Mouse (Mus musculus) limb, embryonic 10.5 days (tissue): Measurements from ENCODE around the gene Alk. TPM values are rescaled to one million over a fixed set of nuclear protein-coding genes. Genes with fewer than 3 reads are reported as not detected.

Experiments
- DNase-seq: peaks from one replicate; pipeline ENCODE4 v3.0.0-alpha.2; 2017; ENCODE audit warnings: low spot score
- H3K27ac ChIP-seq: fragments of 300-500 bp; sonication (generic); 2 replicates; pipeline ENCODE4 v1.5.1; 2016; ENCODE audit warnings: mild to moderate bottlenecking
- H3K27me3 ChIP-seq: fragments of 300-500 bp; sonication (generic); 2 replicates; pipeline ENCODE4 v1.6.1; 2016; ENCODE audit warnings: low read depth, mild to moderate bottlenecking; ENCODE audit not compliant: poor library complexity, severe bottlenecking
- H3K36me3 ChIP-seq: fragments of 300-500 bp; sonication (generic); 2 replicates; pipeline ENCODE4 v1.6.1; 2016; ENCODE audit warnings: mild to moderate bottlenecking, moderate library complexity
- H3K4me1 ChIP-seq: fragments of 300-500 bp; sonication (generic); 2 replicates; pipeline ENCODE4 v1.6.1; 2016
- H3K4me3 ChIP-seq: fragments of 300-500 bp; sonication (generic); 2 replicates; pipeline ENCODE4 v1.5.1; 2016; ENCODE audit warnings: mild to moderate bottlenecking, moderate library complexity
- H3K9me3 ChIP-seq: fragments of 300-500 bp; sonication (generic); replicated peaks from 2 replicates; pipeline ENCODE4 v1.6.1; 2016; ENCODE audit warnings: mild to moderate bottlenecking
- WGBS: fragments of 180-500 bp; shearing (Covaris S2); methylation state at CpG from one replicate; pipeline ENCODE4 v1.1.7; 2016; 5-methylcytosine and 5-hydroxymethylcytosine counted together
- polyA plus RNA-seq: library from polyadenylated mRNA; unstranded; fragments of >200 nt; fragmentation: Nextera tagmentation; extraction: Ambion mirVana; gene quantifications from 2 replicates; pipeline ENCODE4 v1.2.1, GENCODE M21; 2016

The Alk gene
- polyA plus RNA-seq, 1 experiment from 2014 or later = 0.04 TPM

GRCm38 (mm10) chr17:72268529-72268928 is 335.9 kb downstream of the Alk start:
- Histone ChIP-seq H3K36me3 (no peaks in the 10 kb centered on the region), H3K4me1 (no peaks in the 10 kb centered on the region), H3K4me3 (no peak overlapping the region), H3K9me3 (no peaks in the 10 kb centered on the region), H3K27ac (no peak overlapping the region), H3K27me3 (no peaks in the 10 kb centered on the region)
- DNase-seq = no peak
- WGBS = 87% methylated on average over 5 of the region's 5 CpGs

- Histone ChIP-seq H3K4me1 (no peaks in the 10 kb centered on the region), H3K27ac (no peak overlapping the region), H3K9me3 (no peaks in the 10 kb centered on the region), H3K4me3 (no peak overlapping the region), H3K36me3 (no peaks in the 10 kb centered on the region), H3K27me3 (no peaks in the 10 kb centered on the region)
- no peak for DNase-seq
- WGBS = 89% methylated on average over 9 of the region's 9 CpGs
Observed at GRCm38 (mm10) chr17:72265171-72266022, 339.0 kb downstream of the Alk start.

GRCm38 (mm10) chr17:72253411-72253810 is 351.0 kb downstream of the Alk start:
- no peak for DNase-seq
- Histone ChIP-seq H3K4me1 (peaks cover 13% of the 10 kb centered on the region), H3K27ac (no peak overlapping the region), H3K9me3 (no peaks in the 10 kb centered on the region), H3K4me3 (no peak overlapping the region), H3K36me3 (no peaks in the 10 kb centered on the region), H3K27me3 (no peaks in the 10 kb centered on the region)
- WGBS = 45% methylated on average over 5 of the region's 5 CpGs

- no peaks in the 10 kb centered on the region for H3K36me3 ChIP-seq
- H3K4me3 ChIP-seq = no peak overlapping the region
- H3K27me3 ChIP-seq = no peaks in the 10 kb centered on the region
- H3K27ac ChIP-seq = no peak overlapping the region
- DNase-seq = no peak
- H3K9me3 ChIP-seq = no peaks in the 10 kb centered on the region
- WGBS = 88% methylated on average over 4 of the region's 4 CpGs
- peaks cover 13% of the 10 kb centered on the region for H3K4me1 ChIP-seq
Observed at GRCm38 (mm10) chr17:72251554-72251953, 352.9 kb downstream of the Alk start.

- Histone ChIP-seq H3K27ac (no peak overlapping the region), H3K4me3 (no peak overlapping the region), H3K9me3 (no peaks in the 10 kb centered on the region), H3K36me3 (no peaks in the 10 kb centered on the region), H3K27me3 (no peaks in the 10 kb centered on the region), H3K4me1 (peaks cover 13% of the 10 kb centered on the region)
- 77% methylated on average over 7 of the region's 7 CpGs for WGBS
- DNase-seq = no peak
Observed at GRCm38 (mm10) chr17:72250482-72251405, 353.7 kb downstream of the Alk start.

- no peaks in the 10 kb centered on the region for H3K36me3 ChIP-seq
- H3K27ac ChIP-seq = no peak overlapping the region
- no peaks in the 10 kb centered on the region for H3K9me3 ChIP-seq
- 52% methylated on average over 4 of the region's 4 CpGs for WGBS
- H3K27me3 ChIP-seq = no peaks in the 10 kb centered on the region
- DNase-seq = no peak
- no peaks in the 10 kb centered on the region for H3K4me1 ChIP-seq
- no peak overlapping the region for H3K4me3 ChIP-seq
Observed at GRCm38 (mm10) chr17:72242036-72242435, 362.4 kb downstream of the Alk start.

- 97% methylated on average over 1 of the region's 1 CpGs for WGBS
- Histone ChIP-seq H3K27me3 (no peaks in the 10 kb centered on the region), H3K36me3 (no peaks in the 10 kb centered on the region), H3K4me3 (no peak overlapping the region), H3K9me3 (no peaks in the 10 kb centered on the region), H3K27ac (no peak overlapping the region), H3K4me1 (no peaks in the 10 kb centered on the region)
- no peak for DNase-seq
Observed at GRCm38 (mm10) chr17:72237315-72237714, 367.1 kb downstream of the Alk start.

- Histone ChIP-seq H3K36me3 (no peaks in the 10 kb centered on the region), H3K27ac (no peak overlapping the region), H3K4me3 (no peak overlapping the region), H3K9me3 (no peaks in the 10 kb centered on the region), H3K4me1 (no peaks in the 10 kb centered on the region), H3K27me3 (no peaks in the 10 kb centered on the region)
- WGBS = 91% methylated on average over 7 of the region's 7 CpGs
- DNase-seq = no peak
Observed at GRCm38 (mm10) chr17:72230891-72231290, 373.5 kb downstream of the Alk start.

GRCm38 (mm10) chr17:72218816-72219215 is 385.6 kb downstream of the Alk start:
- Histone ChIP-seq H3K36me3 (no peaks in the 10 kb centered on the region), H3K9me3 (no peaks in the 10 kb centered on the region), H3K4me3 (no peak overlapping the region), H3K27ac (no peak overlapping the region), H3K27me3 (no peaks in the 10 kb centered on the region), H3K4me1 (no peaks in the 10 kb centered on the region)
- no peak for DNase-seq
- 87% methylated on average over 3 of the region's 3 CpGs for WGBS

- 89% methylated on average over 6 of the region's 6 CpGs for whole genome bisulfite sequencing
- no peaks in the 10 kb centered on the region for H3K36me3 ChIP-seq
- DNase-seq = no peak
- no peaks in the 10 kb centered on the region for H3K27me3 ChIP-seq
- no peaks in the 10 kb centered on the region for H3K4me1 ChIP-seq
- H3K27ac ChIP-seq = no peak overlapping the region
- no peak overlapping the region for H3K4me3 ChIP-seq
- H3K9me3 ChIP-seq = no peaks in the 10 kb centered on the region
Observed at GRCm38 (mm10) chr17:72197576-72197975, 406.9 kb downstream of the Alk start.

- no peak for DNase-seq
- WGBS = 54% methylated on average over 12 of the region's 12 CpGs
- Histone ChIP-seq H3K27ac (no peak overlapping the region), H3K9me3 (no peaks in the 10 kb centered on the region), H3K27me3 (no peaks in the 10 kb centered on the region), H3K36me3 (no peaks in the 10 kb centered on the region), H3K4me1 (no peaks in the 10 kb centered on the region), H3K4me3 (no peak overlapping the region)
Observed at GRCm38 (mm10) chr17:72194976-72195650, 409.3 kb downstream of the Alk start.

GRCm38 (mm10) chr17:72190536-72190935 is 413.9 kb downstream of the Alk start:
- Histone ChIP-seq H3K4me1 (no peaks in the 10 kb centered on the region), H3K36me3 (no peaks in the 10 kb centered on the region), H3K27me3 (no peaks in the 10 kb centered on the region), H3K9me3 (no peaks in the 10 kb centered on the region), H3K27ac (no peak overlapping the region), H3K4me3 (no peak overlapping the region)
- 87% methylated on average over 8 of the region's 8 CpGs for WGBS
- no peak for DNase-seq
